Comparison of ENCODE assay signal across 7 mouse cellular contexts in genomic region chr3:121582711-121583110, GRCm38 (mm10). TPM values are rescaled to one million over a fixed set of nuclear protein-coding genes. Genes with fewer than 3 reads are reported as not detected.
"Had no signal": no experiment of that assay in that cellular context is flagged by ENCODE, and none has a peak within 500 bp of the region (broad histone marks: within the 10 kb centered on the region; RNA-seq: fewer than 3 reads in every experiment).

No protein-coding gene starts in this region.

RNA-seq across cellular contexts. Expression of gene Slc44a3, which starts 50.5 kb away (rescaled TPM):
- total RNA-seq: heart, postnatal 25 days; hematopoietic stem cell, adult 5-6 weeks; layer of hippocampus, postnatal 14 days; layer of hippocampus, postnatal 25 days; layer of hippocampus, postnatal 36 days; left cerebral cortex, adult 18-20 months had no signal
- polyA plus RNA-seq: inflammation-experienced regulatory T-cells, adult 6 months had no signal
